Mouse (Mus musculus) CH12.LX (cell line): Measurements from ENCODE around the gene Dnm3.
A peak's percentile ranks its signal among the peaks of the same experiment; 100 is the strongest.

Source experiments
- CHD2 ChIP-seq: IDR thresholded peaks from 2 replicates; pipeline ENCODE4 v1.6.1; 2011; ENCODE audit warnings: low read length, improper control_type of control experiment
- CTCF ChIP-seq, 2 experiments: IDR thresholded peaks in 1 of 2; conservative IDR thresholded peaks in 1 of 2; 2 replicates each; pipeline ENCODE4 v1.5.1; 2011 to 2012; ENCODE audit warnings: low read depth in 2 of 2, low read length in 2 of 2, improper control_type of control experiment in 1 of 2, inconsistent platforms in 1 of 2, mild to moderate bottlenecking in 1 of 2, moderate library complexity in 1 of 2
- E2F4 ChIP-seq: IDR thresholded peaks from 2 replicates; pipeline ENCODE4 v1.6.1; 2011; ENCODE audit warnings: low read depth, low read length, improper control_type of control experiment; ENCODE audit not compliant: insufficient replicate concordance
- JUND ChIP-seq: conservative IDR thresholded peaks from 2 replicates; pipeline ENCODE4 v1.6.1; 2011; ENCODE audit warnings: low read depth, low read length, improper control_type of control experiment
- MAFK ChIP-seq: IDR thresholded peaks from 2 replicates; pipeline ENCODE4 v1.6.1; 2011; ENCODE audit warnings: low read length, improper control_type of control experiment; ENCODE audit not compliant: insufficient replicate concordance
- MAX ChIP-seq: IDR thresholded peaks from 2 replicates; pipeline ENCODE4 v1.6.1; 2011; ENCODE audit warnings: low read length, improper control_type of control experiment
- MAZ ChIP-seq: IDR thresholded peaks from 2 replicates; pipeline ENCODE4 v1.6.1; 2012; ENCODE audit warnings: low read depth, mild to moderate bottlenecking, inconsistent platforms, low read length, improper control_type of control experiment, moderate library complexity
- POLR2A ChIP-seq: IDR thresholded peaks from 2 replicates; pipeline ENCODE4 v1.6.1; 2011; ENCODE audit warnings: low read depth, mild to moderate bottlenecking, improper control_type of control experiment, low read length
- RCOR1 ChIP-seq: conservative IDR thresholded peaks from 2 replicates; pipeline ENCODE4 v1.6.1; 2012; ENCODE audit warnings: low read depth, mild to moderate bottlenecking, inconsistent platforms, low read length, improper control_type of control experiment
- USF1 ChIP-seq: IDR thresholded peaks from 2 replicates; pipeline ENCODE4 v1.6.1; 2014; ENCODE audit warnings: low read depth, mild to moderate bottlenecking, inconsistent platforms, low read length, improper control_type of control experiment
- USF2 ChIP-seq: conservative IDR thresholded peaks from 2 replicates; pipeline ENCODE4 v1.6.1; 2011; ENCODE audit warnings: low read depth, low read length, improper control_type of control experiment
- ZC3H11A ChIP-seq: IDR thresholded peaks from 2 replicates; pipeline ENCODE4 v1.6.1; 2012; ENCODE audit warnings: low read depth, mild to moderate bottlenecking, inconsistent platforms, low read length, improper control_type of control experiment
- ZMIZ1 ChIP-seq: IDR thresholded peaks from 2 replicates; pipeline ENCODE4 v1.6.1; 2012; ENCODE audit warnings: low read depth, mild to moderate bottlenecking, inconsistent platforms, low read length, improper control_type of control experiment

DNA sequence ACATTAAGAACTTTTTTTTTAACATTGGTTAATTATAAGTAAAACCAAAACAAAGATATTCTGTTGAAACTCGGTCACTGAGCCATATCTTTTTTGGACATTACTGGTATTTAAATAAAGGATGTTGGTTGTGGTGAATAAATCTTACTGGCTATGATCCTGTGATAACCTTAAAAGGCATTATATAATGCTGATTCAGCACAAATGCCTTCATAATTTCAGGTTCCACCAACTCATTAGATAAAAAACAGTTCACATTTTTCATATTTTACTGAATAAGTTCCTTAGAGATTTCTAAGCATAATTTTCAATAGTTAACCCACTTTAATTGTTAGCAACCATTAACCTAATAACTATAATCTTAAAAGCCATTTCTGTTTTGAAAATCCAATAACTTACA is 4.9 kb downstream of the Dnm3 start:
- TF ChIP-seq ZMIZ1 (no peak), POLR2A (no peak), JUND (no peak), USF1 (no peak), MAZ (no peak), MAX (no peak), ZC3H11A (no peak), CTCF (conservative IDR thresholded peaks at IDR 0.05 in 1 of 2, IDR thresholded peaks at IDR 0.05 in 1 of 2; ENCODE audit: low read depth in 2 of 2, low read length in 2 of 2) (no peak), USF2 (no peak), MAFK (peak; percentile 98), RCOR1 (no peak), CHD2 (no peak), E2F4 (no peak)
